Mouse (Mus musculus): Measurements from ENCODE around the gene Bola1.

- TF ChIP-seq FLI1 (IDR thresholded peaks at IDR 0.05; ENCODE audit: low read length) (no peak), GATA1 (IDR thresholded peaks at IDR 0.05; ENCODE audit: borderline replicate concordance, low read length) (no peak)
These were observed 24.5 kb downstream of the Bola1 start for GRCm38 (mm10) chr3:96194966-96195365.
